Mouse (Mus musculus): ENCODE data around the gene March1. TPM values are rescaled to one million over a fixed set of nuclear protein-coding genes. Genes with fewer than 3 reads are reported as not detected.

Gene March1
- polyA plus RNA-seq, 1 experiment from 2014 or later = 2.6 TPM

DNA sequence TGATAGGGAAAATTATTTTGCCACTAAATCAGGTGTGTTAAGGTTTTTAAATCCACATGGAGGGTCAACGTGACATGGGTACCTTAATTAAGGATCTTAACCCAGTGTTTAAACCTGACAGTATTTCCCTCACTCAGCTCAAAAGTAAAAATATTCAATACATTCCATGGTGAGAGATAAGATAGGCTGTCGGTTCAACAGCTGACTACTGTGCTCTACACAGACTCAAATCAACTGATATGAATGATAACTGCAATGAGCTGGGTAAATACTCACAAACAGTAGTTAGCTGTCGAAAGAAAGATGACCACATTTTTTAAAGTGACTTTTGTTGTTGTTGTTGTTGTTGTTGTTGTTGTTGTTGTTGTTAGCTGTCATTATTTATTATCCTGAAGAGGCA, 852.1 kb downstream of the March1 start:
- no peak for ATAC-seq (ENCODE audit: insufficient read depth, low FRiP score, low TSS enrichment)
- Histone ChIP-seq H3K27ac (ENCODE audit: low read depth, low read length) (no peak overlapping the region), H3K27me3 (ENCODE audit: control insufficient read depth, insufficient read depth, low read length) (no peaks in the 10 kb centered on the region), H3K4me2 (ENCODE audit: low read depth) (no peak overlapping the region), H3K4me1 (ENCODE audit: control insufficient read depth, insufficient read depth, low read length) (no peaks in the 10 kb centered on the region), H3K9ac (ENCODE audit: low read length) (no peak overlapping the region), H3K36me3 (ENCODE audit: control insufficient read depth, insufficient read depth, low read length) (no peaks in the 10 kb centered on the region), H3K4me3 (ENCODE audit: low read depth, low read length) (no peak overlapping the region), H3K9me3 (ENCODE audit: control insufficient read depth, low read length) (no peaks in the 10 kb centered on the region)
- 88% methylated on average over 3 of the region's 3 CpGs for WGBS
- DNase-seq (ENCODE audit: low spot score) = no peak

DNA sequence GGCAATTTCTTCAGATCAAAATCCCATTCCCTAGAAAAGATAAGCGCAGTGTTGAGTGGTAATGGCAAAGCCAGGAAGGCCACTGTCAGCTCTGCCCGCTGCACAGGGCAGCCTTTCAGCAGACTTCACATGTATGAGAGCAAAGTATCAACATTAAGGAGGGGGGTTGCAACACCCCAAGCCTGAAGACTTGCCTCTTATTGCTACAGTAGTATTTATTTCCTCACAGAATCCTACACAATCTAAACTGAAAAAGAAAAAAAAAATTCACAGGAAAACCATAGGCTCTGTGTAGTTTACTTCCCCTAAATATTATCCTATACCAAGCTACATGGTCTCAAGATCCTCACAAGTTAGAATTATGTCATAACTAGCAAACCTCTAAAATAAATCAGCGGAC, 859.2 kb downstream of the March1 start:
- H3K4me1 ChIP-seq (ENCODE audit: control insufficient read depth, insufficient read depth, low read length) = no peaks in the 10 kb centered on the region
- H3K9me3 ChIP-seq (ENCODE audit: control insufficient read depth, low read length) = no peaks in the 10 kb centered on the region
- no peak overlapping the region for H3K4me2 ChIP-seq (ENCODE audit: low read depth)
- H3K27me3 ChIP-seq (ENCODE audit: control insufficient read depth, insufficient read depth, low read length) = no peaks in the 10 kb centered on the region
- no peak overlapping the region for H3K9ac ChIP-seq (ENCODE audit: low read length)
- no peak for DNase-seq (ENCODE audit: low spot score)
- H3K27ac ChIP-seq (ENCODE audit: low read depth, low read length) = no peak overlapping the region
- no peak for ATAC-seq (ENCODE audit: insufficient read depth, low FRiP score, low TSS enrichment)
- WGBS = 92% methylated on average over 3 of the region's 3 CpGs
- H3K36me3 ChIP-seq (ENCODE audit: control insufficient read depth, insufficient read depth, low read length) = peaks cover 10% of the 10 kb centered on the region
- no peak overlapping the region for H3K4me3 ChIP-seq (ENCODE audit: low read depth, low read length)

DNA sequence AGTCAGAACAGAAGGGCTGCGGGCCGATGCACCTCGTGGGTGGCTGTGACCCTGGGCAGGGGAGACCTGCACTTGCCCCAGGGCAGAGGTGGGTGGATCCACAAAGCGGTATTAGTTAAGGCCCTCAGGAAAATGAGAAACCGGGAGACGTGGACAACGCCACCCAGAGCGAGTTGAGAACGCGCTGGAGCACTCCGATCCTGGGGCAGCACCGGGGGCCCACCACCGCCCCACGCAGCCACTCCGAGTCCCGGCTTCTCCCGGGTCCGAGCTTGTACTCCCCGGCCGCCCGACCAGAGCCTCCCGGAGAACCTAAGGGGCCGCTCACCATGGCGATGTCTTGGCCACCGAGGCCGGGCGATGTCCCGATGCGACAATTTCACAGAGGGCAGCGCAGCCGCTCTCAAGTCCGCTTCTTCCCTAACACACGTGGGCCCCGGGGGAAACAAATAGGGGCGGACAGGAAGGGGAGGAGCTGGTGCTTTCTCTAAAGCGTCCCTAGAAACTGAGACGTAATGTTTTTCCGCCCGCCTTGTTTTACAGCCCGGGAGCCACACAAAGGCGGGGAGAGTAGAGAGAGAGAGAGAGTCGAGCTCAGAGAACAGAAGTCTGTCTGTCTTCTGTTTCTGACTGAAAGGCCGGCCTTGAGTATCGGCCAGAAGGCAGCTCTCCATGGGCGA, 868.5 kb downstream of the March1 start, which contains the start of gene Tma16:
Tma16 (minus strand) TSS at position 447 of the 680 bp plus-strand sequence.
- ATAC-seq (ENCODE audit: insufficient read depth, low FRiP score, low TSS enrichment) = peak; percentile 96
- peak within 1 kb of the TSS; percentile 55 for H3K4me2 ChIP-seq (ENCODE audit: low read depth)
- no peaks in the 10 kb centered on the region for H3K27me3 ChIP-seq (ENCODE audit: control insufficient read depth, insufficient read depth, low read length)
- H3K4me3 ChIP-seq (ENCODE audit: low read depth, low read length) = peak within 1 kb of the TSS; percentile 85
- peak; percentile 91 for DNase-seq (ENCODE audit: low spot score)
- H3K9me3 ChIP-seq (ENCODE audit: control insufficient read depth, low read length) = no peaks in the 10 kb centered on the region
- peak within 1 kb of the TSS; percentile 84 for H3K9ac ChIP-seq (ENCODE audit: low read length)
- under 1% methylated on average over 44 of the region's 45 CpGs for WGBS
- peaks cover 2% of the 10 kb centered on the region; the same call in 1 of the 2 replicates for H3K36me3 ChIP-seq (ENCODE audit: control insufficient read depth, insufficient read depth, low read length)
- peak within 1 kb of the TSS; percentile 46; the same call in 1 of the 2 replicates for H3K27ac ChIP-seq (ENCODE audit: low read depth, low read length)
- H3K4me1 ChIP-seq (ENCODE audit: control insufficient read depth, insufficient read depth, low read length) = no peaks in the 10 kb centered on the region

DNA sequence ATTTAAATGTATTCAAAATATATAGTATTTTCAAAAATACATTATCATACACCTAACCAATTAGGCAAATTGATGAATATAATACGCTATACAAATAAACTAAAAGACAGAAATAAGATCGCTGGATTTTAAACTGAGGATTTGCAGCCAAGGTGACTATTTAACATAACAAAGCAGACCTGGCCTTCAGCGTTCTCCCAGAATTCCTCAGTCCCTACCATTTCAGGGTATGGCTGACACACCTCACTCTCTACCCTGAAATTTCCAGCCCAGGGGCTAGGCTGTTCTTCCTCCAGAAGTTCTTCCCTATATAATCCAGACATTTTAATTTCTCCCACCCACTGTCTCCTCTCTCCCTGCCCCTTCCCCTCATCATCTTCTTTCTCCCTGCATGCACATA, 870.9 kb downstream of the March1 start:
- Histone ChIP-seq H3K36me3 (ENCODE audit: control insufficient read depth, insufficient read depth, low read length) (no peaks in the 10 kb centered on the region), H3K27me3 (ENCODE audit: control insufficient read depth, insufficient read depth, low read length) (no peaks in the 10 kb centered on the region), H3K9ac (ENCODE audit: low read length) (no peak overlapping the region), H3K4me2 (ENCODE audit: low read depth) (no peak overlapping the region), H3K9me3 (ENCODE audit: control insufficient read depth, low read length) (no peaks in the 10 kb centered on the region), H3K4me1 (ENCODE audit: control insufficient read depth, insufficient read depth, low read length) (no peaks in the 10 kb centered on the region), H3K4me3 (ENCODE audit: low read depth, low read length) (no peak overlapping the region), H3K27ac (ENCODE audit: low read depth, low read length) (no peak overlapping the region)
- 56% methylated on average over 3 of the region's 3 CpGs for WGBS
- no peak for DNase-seq (ENCODE audit: low spot score)
- no peak for ATAC-seq (ENCODE audit: insufficient read depth, low FRiP score, low TSS enrichment)

DNA sequence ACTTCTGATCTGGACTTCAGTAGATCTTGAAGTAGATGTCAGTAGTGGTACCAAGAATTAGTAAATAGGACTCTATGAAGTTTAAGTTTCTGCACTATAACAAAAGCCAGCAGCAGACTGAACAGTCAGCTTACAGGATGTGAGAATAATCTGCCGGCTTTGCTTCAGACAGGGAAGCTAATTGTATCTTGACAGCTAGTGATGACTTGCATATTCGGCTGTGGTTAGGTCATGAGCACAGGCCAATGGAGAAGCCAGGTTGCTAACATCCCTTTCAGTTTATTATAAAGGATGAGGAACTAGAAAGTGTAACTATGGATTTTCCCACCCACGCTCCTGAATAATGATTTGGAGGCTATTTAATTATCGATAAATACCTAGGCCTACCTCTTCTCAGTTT, 872.9 kb downstream of the March1 start:
- DNase-seq (ENCODE audit: low spot score) (no peak), ATAC-seq (ENCODE audit: insufficient read depth, low FRiP score, low TSS enrichment) (no peak)
- no peak overlapping the region for H3K9ac ChIP-seq (ENCODE audit: low read length)
- H3K9me3 ChIP-seq (ENCODE audit: control insufficient read depth, low read length) = no peaks in the 10 kb centered on the region
- H3K27ac ChIP-seq (ENCODE audit: low read depth, low read length) = no peak overlapping the region
- no peaks in the 10 kb centered on the region for H3K36me3 ChIP-seq (ENCODE audit: control insufficient read depth, insufficient read depth, low read length)
- H3K27me3 ChIP-seq (ENCODE audit: control insufficient read depth, insufficient read depth, low read length) = no peaks in the 10 kb centered on the region
- H3K4me3 ChIP-seq (ENCODE audit: low read depth, low read length) = no peak overlapping the region
- H3K4me2 ChIP-seq (ENCODE audit: low read depth) = no peak overlapping the region
- 87% methylated on average over 4 of the region's 4 CpGs for WGBS
- no peaks in the 10 kb centered on the region for H3K4me1 ChIP-seq (ENCODE audit: control insufficient read depth, insufficient read depth, low read length)

DNA sequence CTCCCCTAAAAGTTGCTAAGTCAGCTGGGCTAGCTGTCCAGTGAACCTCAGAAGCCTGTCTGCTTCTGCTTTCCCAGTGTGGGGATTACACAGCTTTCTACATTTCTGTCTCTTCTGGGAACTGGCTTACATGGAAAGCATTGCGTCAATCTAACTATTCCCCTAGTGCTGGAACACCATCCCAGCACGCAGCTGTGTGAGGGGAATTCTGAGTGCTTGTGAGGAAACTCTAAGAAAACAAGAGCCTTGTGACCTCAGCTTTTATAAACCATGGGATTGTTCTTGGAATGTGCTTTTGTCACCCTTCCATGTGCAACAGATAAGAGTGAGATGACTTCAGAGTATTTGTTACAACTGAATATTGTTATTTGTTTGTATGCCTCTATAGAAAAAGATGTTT, 876.8 kb downstream of the March1 start:
- no peaks in the 10 kb centered on the region for H3K27me3 ChIP-seq (ENCODE audit: control insufficient read depth, insufficient read depth, low read length)
- no peak for DNase-seq (ENCODE audit: low spot score)
- H3K9ac ChIP-seq (ENCODE audit: low read length) = no peak overlapping the region
- H3K27ac ChIP-seq (ENCODE audit: low read depth, low read length) = no peak overlapping the region
- no peak overlapping the region for H3K4me2 ChIP-seq (ENCODE audit: low read depth)
- H3K36me3 ChIP-seq (ENCODE audit: control insufficient read depth, insufficient read depth, low read length) = no peaks in the 10 kb centered on the region
- no peaks in the 10 kb centered on the region for H3K4me1 ChIP-seq (ENCODE audit: control insufficient read depth, insufficient read depth, low read length)
- no peaks in the 10 kb centered on the region for H3K9me3 ChIP-seq (ENCODE audit: control insufficient read depth, low read length)
- no peak overlapping the region for H3K4me3 ChIP-seq (ENCODE audit: low read depth, low read length)
- ATAC-seq (ENCODE audit: insufficient read depth, low FRiP score, low TSS enrichment) = no peak
- 77% methylated on average over 2 of the region's 2 CpGs for WGBS

DNA sequence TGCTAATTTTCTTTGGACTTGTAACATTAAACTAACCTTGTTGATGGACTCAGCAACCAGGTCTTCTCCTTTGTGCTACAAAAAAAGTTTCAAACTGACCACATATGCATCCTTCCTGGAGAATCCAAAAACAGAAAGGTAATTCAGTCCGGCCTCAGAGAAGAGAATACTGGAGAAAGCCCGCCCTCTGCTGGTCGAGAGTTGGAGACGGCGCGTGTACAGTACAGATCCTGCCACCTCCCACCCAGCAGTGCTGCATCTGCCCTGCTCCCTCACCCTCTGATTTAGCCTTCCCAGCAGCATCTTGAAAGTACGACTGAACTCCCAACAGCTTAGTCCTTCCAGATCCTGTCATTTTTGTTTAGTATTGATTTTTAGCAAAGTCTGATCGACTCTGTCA, 878.0 kb downstream of the March1 start:
- no peaks in the 10 kb centered on the region for H3K36me3 ChIP-seq (ENCODE audit: control insufficient read depth, insufficient read depth, low read length)
- WGBS = 7% methylated on average over 8 of the region's 8 CpGs
- no peak overlapping the region for H3K4me3 ChIP-seq (ENCODE audit: low read depth, low read length)
- DNase-seq (ENCODE audit: low spot score) (peak; percentile 74), ATAC-seq (ENCODE audit: insufficient read depth, low FRiP score, low TSS enrichment) (peak; percentile 63)
- H3K27ac ChIP-seq (ENCODE audit: low read depth, low read length) = no peak overlapping the region
- no peaks in the 10 kb centered on the region for H3K4me1 ChIP-seq (ENCODE audit: control insufficient read depth, insufficient read depth, low read length)
- H3K4me2 ChIP-seq (ENCODE audit: low read depth) = no peak overlapping the region
- no peaks in the 10 kb centered on the region for H3K9me3 ChIP-seq (ENCODE audit: control insufficient read depth, low read length)
- no peaks in the 10 kb centered on the region for H3K27me3 ChIP-seq (ENCODE audit: control insufficient read depth, insufficient read depth, low read length)
- H3K9ac ChIP-seq (ENCODE audit: low read length) = no peak overlapping the region

DNA sequence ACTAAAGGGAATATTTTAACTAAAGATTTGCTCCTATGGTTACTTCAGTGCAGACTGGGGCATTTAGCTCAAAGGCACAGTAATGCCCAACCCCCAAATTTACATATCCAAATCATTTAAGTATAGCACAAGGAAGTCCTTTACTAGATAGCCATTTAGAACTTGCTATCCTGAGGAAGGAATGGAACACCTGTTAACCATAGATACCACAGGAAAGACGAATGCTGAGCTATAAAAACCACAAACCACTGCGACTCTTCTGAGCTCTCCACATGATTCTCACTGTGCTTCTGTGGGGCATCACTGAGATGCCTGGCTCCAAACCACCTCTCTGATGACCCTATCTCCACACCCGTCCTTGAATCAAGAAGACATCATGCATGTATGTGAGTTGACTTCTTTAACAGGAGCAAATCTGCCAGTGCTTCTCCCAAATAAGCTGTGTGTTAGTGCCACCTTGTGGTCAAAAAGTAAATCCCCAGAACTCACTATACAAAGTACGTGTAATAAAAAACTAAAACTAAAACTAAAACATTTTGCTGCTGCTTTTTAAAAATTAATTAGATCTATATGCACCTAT, 879.4 kb downstream of the March1 start:
- DNase-seq (ENCODE audit: low spot score) (peak; percentile 29), ATAC-seq (ENCODE audit: insufficient read depth, low FRiP score, low TSS enrichment) (no peak)

DNA sequence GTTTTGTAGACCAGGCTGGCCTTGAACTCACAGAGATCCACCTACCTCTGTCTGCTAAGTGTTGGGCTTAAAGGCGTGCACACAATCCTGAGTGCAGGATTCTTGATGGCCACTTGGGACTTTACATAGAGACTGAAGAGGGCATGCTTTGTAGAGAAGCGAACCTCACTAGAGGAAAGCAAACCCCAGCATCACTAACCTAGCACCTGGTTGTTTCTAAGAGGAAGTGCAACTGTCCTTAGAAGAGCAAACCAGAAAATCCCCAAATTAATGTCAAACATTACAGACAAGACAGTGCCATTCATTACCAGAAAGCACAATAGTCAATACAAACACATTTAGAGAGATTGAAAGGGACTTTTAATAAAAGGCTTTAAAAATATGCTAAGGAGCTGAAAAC, 885.7 kb downstream of the March1 start:
- Histone ChIP-seq H3K27me3 (ENCODE audit: control insufficient read depth, insufficient read depth, low read length) (no peaks in the 10 kb centered on the region), H3K4me1 (ENCODE audit: control insufficient read depth, insufficient read depth, low read length) (no peaks in the 10 kb centered on the region), H3K36me3 (ENCODE audit: control insufficient read depth, insufficient read depth, low read length) (no peaks in the 10 kb centered on the region), H3K4me2 (ENCODE audit: low read depth) (no peak overlapping the region), H3K4me3 (ENCODE audit: low read depth, low read length) (no peak overlapping the region), H3K27ac (ENCODE audit: low read depth, low read length) (no peak overlapping the region), H3K9me3 (ENCODE audit: control insufficient read depth, low read length) (no peaks in the 10 kb centered on the region), H3K9ac (ENCODE audit: low read length) (no peak overlapping the region)
- DNase-seq (ENCODE audit: low spot score) = no peak
- no peak for ATAC-seq (ENCODE audit: insufficient read depth, low FRiP score, low TSS enrichment)
- WGBS = 71% methylated on average over 2 of the region's 2 CpGs

More for the DNA sequence above, 879.4 kb downstream of the March1 start:
- no peak overlapping the region for H3K4me3 ChIP-seq (ENCODE audit: low read depth, low read length)
- 41% methylated on average over 4 of the region's 4 CpGs for WGBS
- no peak overlapping the region for H3K27ac ChIP-seq (ENCODE audit: low read depth, low read length)
- H3K27me3 ChIP-seq (ENCODE audit: control insufficient read depth, insufficient read depth, low read length) = no peaks in the 10 kb centered on the region
- no peaks in the 10 kb centered on the region for H3K36me3 ChIP-seq (ENCODE audit: control insufficient read depth, insufficient read depth, low read length)
- no peaks in the 10 kb centered on the region for H3K4me1 ChIP-seq (ENCODE audit: control insufficient read depth, insufficient read depth, low read length)
- H3K4me2 ChIP-seq (ENCODE audit: low read depth) = no peak overlapping the region
- H3K9me3 ChIP-seq (ENCODE audit: control insufficient read depth, low read length) = no peaks in the 10 kb centered on the region
- H3K9ac ChIP-seq (ENCODE audit: low read length) = no peak overlapping the region

Data from neural tube, embryonic 11.5 days (tissue).